Comparison of ENCODE assay signal across 8 mouse cellular contexts in the genomic region with DNA sequence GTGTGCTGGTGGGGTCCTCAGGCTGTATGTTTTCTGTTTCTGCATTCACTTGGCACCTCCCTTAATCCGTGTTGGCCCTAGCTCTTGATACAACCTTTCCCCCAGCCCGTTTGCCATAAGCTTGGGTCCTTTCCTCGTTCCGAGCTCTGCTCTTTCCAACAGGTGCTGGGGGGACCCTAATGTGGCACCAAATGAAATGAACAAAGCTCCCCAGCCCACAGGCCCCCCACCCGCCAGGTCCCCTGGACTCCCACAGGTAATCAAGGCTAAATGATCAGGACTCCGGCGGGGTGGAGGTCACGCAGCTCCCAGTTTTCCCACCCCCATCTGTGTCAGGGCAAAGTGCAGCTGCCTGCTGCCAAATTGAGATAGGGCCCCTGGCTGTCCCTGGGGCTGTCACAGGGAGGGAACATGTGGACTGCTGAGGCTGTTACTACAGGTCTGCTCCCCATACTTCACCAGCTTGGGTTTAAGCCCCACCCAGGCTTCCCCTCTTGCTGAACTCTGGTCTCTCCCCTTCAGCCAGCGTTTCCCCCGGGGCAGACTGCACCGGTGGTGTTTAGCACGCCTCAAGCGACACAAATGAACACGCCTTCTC. TPM values are rescaled to one million over a fixed set of nuclear protein-coding genes. Genes with fewer than 3 reads are reported as not detected.
DNase-seq lines count a peak whose midpoint lies in the region; ATAC-seq and TF ChIP-seq lines count a peak whose summit lies in the region.

No protein-coding gene starts in this region.

- TF ChIP-seq CTCF in lung, adult 2 months (IDR thresholded peaks at IDR 0.05; ENCODE audit: insufficient read depth, low read length) = no peak

- no peaks in the 10 kb centered on the region for H3K27me3 ChIP-seq in heart, embryonic 15.5 days
- no peaks in the 10 kb centered on the region for H3K27me3 ChIP-seq in midbrain, embryonic 16.5 days (ENCODE audit: control insufficient read depth, insufficient read depth, low read depth, low read length)

- H3K4me3 ChIP-seq in lung, adult 2 months (replicated peaks; ENCODE audit: extremely low read depth, low read depth, low read length) = peak overlapping the region; percentile 73
- H3K4me3 ChIP-seq in heart, embryonic 15.5 days = peak overlapping the region; percentile 86
- peak overlapping the region; percentile 97 for H3K4me3 ChIP-seq in midbrain, embryonic 16.5 days (ENCODE audit: low read depth, low read length)

- no peak for DNase-seq in lung, adult 2 months
- no peak for DNase-seq in lung, postnatal 36 days
- DNase-seq in cerebellum, postnatal 10 days = peak; percentile 21 to 25
- DNase-seq in kidney, postnatal 25 days = peak; percentile 62 to 88
- peak; percentile 29 to 43 for DNase-seq in thymus, postnatal 36 days
- no peak for DNase-seq in frontal cortex, postnatal 14 days (ENCODE audit: low spot score in 2 of 2)

- no peak for TF ChIP-seq POLR2A in lung, adult 2 months (IDR thresholded peaks at IDR 0.05; ENCODE audit: borderline replicate concordance, extremely low read depth, low read depth, low read length)

- 0 out of 2 replicates have a peak, but pooled peaks have one; percentile 0 for ATAC-seq in heart, embryonic 15.5 days (replicated peaks; ENCODE audit: insufficient number of reproducible peaks, insufficient read depth, low FRiP score, low read depth)
- no peak; the same call in 1 of the 2 replicates for ATAC-seq in midbrain, embryonic 16.5 days

- peak overlapping the region; percentile 96 for H3K9ac ChIP-seq in heart, embryonic 15.5 days
- peak overlapping the region; percentile 98 for H3K9ac ChIP-seq in midbrain, embryonic 16.5 days (ENCODE audit: low read depth, low read length)

- H3K27ac ChIP-seq in heart, embryonic 15.5 days = peak overlapping the region; percentile 91
- peak overlapping the region; percentile 88; the same call in 1 of the 2 replicates for H3K27ac ChIP-seq in midbrain, embryonic 16.5 days (ENCODE audit: low read length)

- H3K4me1 ChIP-seq in lung, adult 2 months (ENCODE audit: control insufficient read depth, insufficient read depth, low read length) = peaks cover 16% of the 10 kb centered on the region
- peaks cover 39% of the 10 kb centered on the region for H3K4me1 ChIP-seq in heart, embryonic 15.5 days (replicated peaks)
- H3K4me1 ChIP-seq in midbrain, embryonic 16.5 days (ENCODE audit: control insufficient read depth, insufficient read depth, low read length) = peaks cover 19% of the 10 kb centered on the region

- H3K4me2 ChIP-seq in heart, embryonic 15.5 days = peak overlapping the region; percentile 90
- H3K4me2 ChIP-seq in midbrain, embryonic 16.5 days (ENCODE audit: low read length) = peak overlapping the region; percentile 80

- 3% methylated on average over 14 of the region's 14 CpGs for WGBS in lung, adult 2 months
- WGBS in heart, embryonic 15.5 days = 3% methylated on average over 14 of the region's 14 CpGs
- 16% methylated on average over 14 of the region's 14 CpGs for WGBS in midbrain, embryonic 16.5 days

- H3K36me3 ChIP-seq in heart, embryonic 15.5 days = peaks cover 39% of the 10 kb centered on the region
- peaks cover 26% of the 10 kb centered on the region for H3K36me3 ChIP-seq in midbrain, embryonic 16.5 days (ENCODE audit: control insufficient read depth, insufficient read depth, low read length)

- H3K9me3 ChIP-seq in heart, embryonic 15.5 days (replicated peaks) = no peaks in the 10 kb centered on the region
- H3K9me3 ChIP-seq in midbrain, embryonic 16.5 days (replicated peaks; ENCODE audit: control insufficient read depth, low read length, poor library complexity, severe bottlenecking) = no peaks in the 10 kb centered on the region

RNA-seq across cellular contexts. Expression of a gene that starts 5.7 kb away (rescaled TPM):
- 341 and 342 TPM in 2 replicates for polyA plus RNA-seq in lung, adult 2 months (2012; rRNA removed)
- polyA plus RNA-seq in heart, embryonic 15.5 days (2015; fragmentation: Nextera tagmentation; extraction: Ambion mirVana) = 95.3 and 129 TPM in 2 replicates
- polyA plus RNA-seq in midbrain, embryonic 16.5 days (2015; fragmentation: Nextera tagmentation; extraction: Ambion mirVana) = 127 and 134 TPM in 2 replicates

RNA-seq across cellular contexts. Expression of a gene that starts 19.2 kb away (rescaled TPM):
- polyA plus RNA-seq in lung, adult 2 months (2012; rRNA removed) = 17.3 and 19.2 TPM in 2 replicates
- polyA plus RNA-seq in heart, embryonic 15.5 days (2015; fragmentation: Nextera tagmentation; extraction: Ambion mirVana) = 7.1 and 9.0 TPM in 2 replicates
- polyA plus RNA-seq in midbrain, embryonic 16.5 days (2015; fragmentation: Nextera tagmentation; extraction: Ambion mirVana) = 62.1 and 66.5 TPM in 2 replicates

RNA-seq across cellular contexts. Expression of a gene that starts 22.4 kb away (rescaled TPM):
- 56.0 and 90.0 TPM in 2 replicates for polyA plus RNA-seq in lung, adult 2 months (2012; rRNA removed)
- 202 and 242 TPM in 2 replicates for polyA plus RNA-seq in heart, embryonic 15.5 days (2015; fragmentation: Nextera tagmentation; extraction: Ambion mirVana)
- polyA plus RNA-seq in midbrain, embryonic 16.5 days (2015; fragmentation: Nextera tagmentation; extraction: Ambion mirVana) = 365 and 371 TPM in 2 replicates

RNA-seq across cellular contexts. Expression of a gene that starts 43.7 kb away (rescaled TPM):
- polyA plus RNA-seq in lung, adult 2 months (2012; rRNA removed) = 8.3 and 12.0 TPM in 2 replicates
- polyA plus RNA-seq in heart, embryonic 15.5 days (2015; fragmentation: Nextera tagmentation; extraction: Ambion mirVana) = 41.0 and 54.5 TPM in 2 replicates
- polyA plus RNA-seq in midbrain, embryonic 16.5 days (2015; fragmentation: Nextera tagmentation; extraction: Ambion mirVana) = 83.0 and 88.0 TPM in 2 replicates

RNA-seq across cellular contexts. Expression of a gene that starts 43.7 kb away (rescaled TPM):
- 8.1 and 9.5 TPM in 2 replicates for polyA plus RNA-seq in lung, adult 2 months (2012; rRNA removed)
- polyA plus RNA-seq in heart, embryonic 15.5 days (2015; fragmentation: Nextera tagmentation; extraction: Ambion mirVana) = 3.8 and 6.5 TPM in 2 replicates
- polyA plus RNA-seq in midbrain, embryonic 16.5 days (2015; fragmentation: Nextera tagmentation; extraction: Ambion mirVana) = 22.3 and 25.4 TPM in 2 replicates

Comparison
In these comparisons a context has a peak if more than half of its experiments do, and no peak if none do; other contexts are left out.
1. DNase-seq: peak in cerebellum, postnatal 10 days (2 of 2), kidney, postnatal 25 days (2 of 2) and thymus, postnatal 36 days (2 of 2); none in lung, adult 2 months (single experiment), lung, postnatal 36 days (single experiment) and frontal cortex, postnatal 14 days (0 of 2).
2. Peak in every context shown above with its lines, with median percentiles within 50 percentile points of each other: H3K4me3 ChIP-seq.